Mouse (Mus musculus): ENCODE data around the gene Pawr. TPM values are rescaled to one million over a fixed set of nuclear protein-coding genes. Genes with fewer than 3 reads are reported as not detected.
A peak's percentile ranks its signal among the peaks of the same experiment; 100 is the strongest.

Gene Pawr
- polyA plus RNA-seq, 1 experiment from 2014 or later: 13.7 TPM

GRCm38 (mm10) chr10:108294766-108295165, 37.2 kb upstream of the Pawr start:
- Histone ChIP-seq H3K4me1 (no peaks in the 10 kb centered on the region), H3K4me2 (replicated peaks) (no peak overlapping the region), H3K9ac (no peak overlapping the region), H3K27me3 (replicated peaks) (no peaks in the 10 kb centered on the region), H3K4me3 (no peak overlapping the region), H3K27ac (no peak overlapping the region), H3K9me3 (no peaks in the 10 kb centered on the region), H3K36me3 (no peaks in the 10 kb centered on the region)
- ATAC-seq (ENCODE audit: low FRiP score, low read depth): no peak
- 82% methylated on average over 7 of the region's 7 CpGs for WGBS

GRCm38 (mm10) chr10:108296446-108296845, 35.5 kb upstream of the Pawr start:
- no peak overlapping the region for H3K9ac ChIP-seq
- no peaks in the 10 kb centered on the region for H3K36me3 ChIP-seq
- no peak overlapping the region for H3K27ac ChIP-seq
- H3K9me3 ChIP-seq: no peaks in the 10 kb centered on the region
- ATAC-seq (ENCODE audit: low FRiP score, low read depth): no peak
- no peak overlapping the region for H3K4me3 ChIP-seq
- H3K4me1 ChIP-seq: no peaks in the 10 kb centered on the region
- 89% methylated on average over 7 of the region's 7 CpGs for WGBS
- no peak overlapping the region for H3K4me2 ChIP-seq (replicated peaks)
- H3K27me3 ChIP-seq (replicated peaks): no peaks in the 10 kb centered on the region

- Histone ChIP-seq H3K9ac (no peak overlapping the region), H3K27ac (no peak overlapping the region), H3K9me3 (no peaks in the 10 kb centered on the region), H3K4me2 (replicated peaks) (no peak overlapping the region), H3K27me3 (replicated peaks) (no peaks in the 10 kb centered on the region), H3K4me3 (no peak overlapping the region), H3K4me1 (no peaks in the 10 kb centered on the region), H3K36me3 (no peaks in the 10 kb centered on the region)
- no peak for ATAC-seq (ENCODE audit: low FRiP score, low read depth)
- 93% methylated on average over 13 of the region's 13 CpGs for WGBS
These were observed 33.7 kb upstream of the Pawr start for GRCm38 (mm10) chr10:108298261-108298660.

- Histone ChIP-seq H3K4me2 (replicated peaks) (no peak overlapping the region), H3K4me1 (no peaks in the 10 kb centered on the region), H3K27me3 (replicated peaks) (no peaks in the 10 kb centered on the region), H3K36me3 (no peaks in the 10 kb centered on the region), H3K9ac (no peak overlapping the region), H3K4me3 (no peak overlapping the region), H3K27ac (no peak overlapping the region), H3K9me3 (no peaks in the 10 kb centered on the region)
- 88% methylated on average over 16 of the region's 17 CpGs for WGBS
- no peak for ATAC-seq (ENCODE audit: low FRiP score, low read depth)
These were observed 32.9 kb upstream of the Pawr start for GRCm38 (mm10) chr10:108298841-108299545.

GRCm38 (mm10) chr10:108299828-108300227, 32.1 kb upstream of the Pawr start:
- no peak overlapping the region for H3K9ac ChIP-seq

GRCm38 (mm10) chr10:108300843-108301242, 31.1 kb upstream of the Pawr start:
- Histone ChIP-seq H3K4me3 (peak overlapping the region; percentile 12; the same call in 1 of the 2 replicates), H3K9me3 (no peaks in the 10 kb centered on the region), H3K36me3 (no peaks in the 10 kb centered on the region), H3K9ac (no peak overlapping the region), H3K4me1 (no peaks in the 10 kb centered on the region), H3K27ac (no peak overlapping the region), H3K27me3 (replicated peaks) (no peaks in the 10 kb centered on the region), H3K4me2 (replicated peaks) (peak overlapping the region; percentile 46)
- ATAC-seq (ENCODE audit: low FRiP score, low read depth): peak; percentile 71
- WGBS: 17% methylated on average over 19 of the region's 19 CpGs

More at GRCm38 (mm10) chr10:108299828-108300227, 32.1 kb upstream of the Pawr start:
- no peaks in the 10 kb centered on the region for H3K9me3 ChIP-seq
- no peaks in the 10 kb centered on the region for H3K4me1 ChIP-seq
- no peaks in the 10 kb centered on the region for H3K36me3 ChIP-seq
- H3K4me2 ChIP-seq (replicated peaks): no peak overlapping the region
- H3K27ac ChIP-seq: no peak overlapping the region
- H3K4me3 ChIP-seq: no peak overlapping the region
- ATAC-seq (ENCODE audit: low FRiP score, low read depth): no peak
- WGBS: 69% methylated on average over 11 of the region's 11 CpGs
- no peaks in the 10 kb centered on the region for H3K27me3 ChIP-seq (replicated peaks)

- no peak overlapping the region for H3K27ac ChIP-seq
- no peak overlapping the region for H3K9ac ChIP-seq
- no peaks in the 10 kb centered on the region for H3K36me3 ChIP-seq
- H3K9me3 ChIP-seq: no peaks in the 10 kb centered on the region
- H3K4me1 ChIP-seq: no peaks in the 10 kb centered on the region
- no peaks in the 10 kb centered on the region for H3K27me3 ChIP-seq (replicated peaks)
- H3K4me2 ChIP-seq (replicated peaks): no peak overlapping the region
- no peak overlapping the region for H3K4me3 ChIP-seq
- ATAC-seq (ENCODE audit: low FRiP score, low read depth): peak; percentile 33; the same call in 1 of the 2 replicates
- 80% methylated on average over 11 of the region's 11 CpGs for WGBS
These were observed 24.1 kb upstream of the Pawr start for GRCm38 (mm10) chr10:108307772-108308171.

GRCm38 (mm10) chr10:108310195-108310594, 21.7 kb upstream of the Pawr start:
- H3K4me1 ChIP-seq: no peaks in the 10 kb centered on the region
- H3K4me3 ChIP-seq: no peak overlapping the region
- H3K9me3 ChIP-seq: no peaks in the 10 kb centered on the region
- no peak overlapping the region for H3K27ac ChIP-seq
- WGBS: 91% methylated on average over 5 of the region's 5 CpGs
- no peaks in the 10 kb centered on the region for H3K27me3 ChIP-seq (replicated peaks)
- H3K4me2 ChIP-seq (replicated peaks): no peak overlapping the region
- no peak overlapping the region for H3K9ac ChIP-seq
- no peaks in the 10 kb centered on the region for H3K36me3 ChIP-seq
- no peak for ATAC-seq (ENCODE audit: low FRiP score, low read depth)

- WGBS: 92% methylated on average over 3 of the region's 3 CpGs
- no peaks in the 10 kb centered on the region for H3K27me3 ChIP-seq (replicated peaks)
- no peaks in the 10 kb centered on the region for H3K36me3 ChIP-seq
- H3K4me2 ChIP-seq (replicated peaks): no peak overlapping the region
- no peak overlapping the region for H3K4me3 ChIP-seq
- no peak for ATAC-seq (ENCODE audit: low FRiP score, low read depth)
- no peaks in the 10 kb centered on the region for H3K9me3 ChIP-seq
- no peaks in the 10 kb centered on the region for H3K4me1 ChIP-seq
- no peak overlapping the region for H3K27ac ChIP-seq
- H3K9ac ChIP-seq: no peak overlapping the region
These were observed 20.5 kb upstream of the Pawr start for GRCm38 (mm10) chr10:108311396-108311795.

GRCm38 (mm10) chr10:108313845-108314244, 18.1 kb upstream of the Pawr start:
- Histone ChIP-seq H3K27ac (no peak overlapping the region), H3K9me3 (no peaks in the 10 kb centered on the region), H3K9ac (no peak overlapping the region), H3K4me3 (no peak overlapping the region), H3K4me1 (no peaks in the 10 kb centered on the region), H3K4me2 (replicated peaks) (no peak overlapping the region), H3K27me3 (replicated peaks) (no peaks in the 10 kb centered on the region), H3K36me3 (no peaks in the 10 kb centered on the region)
- no peak for ATAC-seq (ENCODE audit: low FRiP score, low read depth)
- WGBS: 29% methylated on average over 6 of the region's 6 CpGs

GRCm38 (mm10) chr10:108314396-108314795, 17.5 kb upstream of the Pawr start:
- H3K4me3 ChIP-seq: no peak overlapping the region
- H3K36me3 ChIP-seq: no peaks in the 10 kb centered on the region
- no peaks in the 10 kb centered on the region for H3K4me1 ChIP-seq
- H3K4me2 ChIP-seq (replicated peaks): no peak overlapping the region
- no peak overlapping the region for H3K9ac ChIP-seq
- H3K27ac ChIP-seq: no peak overlapping the region
- H3K27me3 ChIP-seq (replicated peaks): no peaks in the 10 kb centered on the region
- WGBS: 91% methylated on average over 8 of the region's 8 CpGs
- no peak for ATAC-seq (ENCODE audit: low FRiP score, low read depth)
- H3K9me3 ChIP-seq: no peaks in the 10 kb centered on the region

GRCm38 (mm10) chr10:108315236-108315635, 16.7 kb upstream of the Pawr start:
- 93% methylated on average over 7 of the region's 7 CpGs for WGBS
- ATAC-seq (ENCODE audit: low FRiP score, low read depth): no peak
- no peaks in the 10 kb centered on the region for H3K36me3 ChIP-seq

GRCm38 (mm10) chr10:108328356-108328755, 3.6 kb upstream of the Pawr start:
- Histone ChIP-seq H3K9ac (no peak overlapping the region), H3K36me3 (no peaks in the 10 kb centered on the region), H3K27me3 (replicated peaks) (peaks cover 11% of the 10 kb centered on the region), H3K27ac (no peak overlapping the region), H3K4me3 (no peak overlapping the region), H3K9me3 (peaks cover 7% of the 10 kb centered on the region; the same call in 1 of the 2 replicates), H3K4me1 (no peaks in the 10 kb centered on the region), H3K4me2 (replicated peaks) (no peak overlapping the region)
- 93% methylated on average over 7 of the region's 7 CpGs for WGBS
- ATAC-seq (ENCODE audit: low FRiP score, low read depth): no peak

More at GRCm38 (mm10) chr10:108315236-108315635, 16.7 kb upstream of the Pawr start:
- no peak overlapping the region for H3K27ac ChIP-seq
- no peaks in the 10 kb centered on the region for H3K4me1 ChIP-seq
- H3K9ac ChIP-seq: no peak overlapping the region
- H3K4me3 ChIP-seq: no peak overlapping the region
- no peaks in the 10 kb centered on the region for H3K27me3 ChIP-seq (replicated peaks)
- H3K4me2 ChIP-seq (replicated peaks): no peak overlapping the region
- H3K9me3 ChIP-seq: no peaks in the 10 kb centered on the region

All from neural tube, embryonic 12.5 days (tissue).